Comparison of ENCODE assay signal across 24 mouse cellular contexts in the genomic region with DNA sequence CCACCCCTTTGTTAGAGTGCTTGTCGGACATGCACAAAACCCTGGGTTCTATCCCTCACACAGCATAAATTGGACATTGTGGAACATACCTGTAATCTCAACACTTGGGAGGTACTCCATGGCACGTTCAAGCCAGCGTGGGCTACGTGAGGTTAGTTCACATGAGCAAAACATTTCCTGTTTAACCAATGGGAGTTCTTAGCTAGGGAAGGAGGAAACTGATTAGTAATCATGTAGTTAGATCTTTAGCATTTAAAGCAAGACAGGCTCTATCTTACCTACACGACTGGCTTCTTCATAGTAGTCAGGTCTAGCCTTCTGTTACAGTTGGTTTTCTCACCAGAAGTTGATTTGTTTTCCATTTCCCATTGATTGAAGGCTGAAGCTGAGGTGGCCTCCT. TPM values are rescaled to one million over a fixed set of nuclear protein-coding genes. Genes with fewer than 3 reads are reported as not detected.
DNase-seq lines count a peak whose midpoint lies in the region; ATAC-seq and TF ChIP-seq lines count a peak whose summit lies in the region.
"Had no signal": no experiment of that assay in that cellular context is flagged by ENCODE, and none has a peak within 500 bp of the region (broad histone marks: within the 10 kb centered on the region; RNA-seq: fewer than 3 reads in every experiment).

No protein-coding gene starts in this region.

- no peaks in the 10 kb centered on the region for H3K9me3 ChIP-seq in megakaryocyte, embryonic 14.5 days
- no peaks in the 10 kb centered on the region for H3K9me3 ChIP-seq in midbrain, embryonic 10.5 days (replicated peaks)
- H3K9me3 ChIP-seq in midbrain, embryonic 15.5 days = no peaks in the 10 kb centered on the region
- H3K9me3 ChIP-seq: embryonic facial prominence, embryonic 12.5 days; hindbrain, embryonic 13.5 days; neural tube, embryonic 15.5 days had no signal

- H3K27me3 ChIP-seq in heart, adult 2 months (ENCODE audit: control insufficient read depth, insufficient read depth, low read length) = no peaks in the 10 kb centered on the region
- no peaks in the 10 kb centered on the region for H3K27me3 ChIP-seq in megakaryocyte, embryonic 14.5 days (replicated peaks)
- no peaks in the 10 kb centered on the region for H3K27me3 ChIP-seq in midbrain, embryonic 10.5 days (ENCODE audit: low read depth, poor library complexity, severe bottlenecking)
- H3K27me3 ChIP-seq in midbrain, embryonic 15.5 days (replicated peaks) = no peaks in the 10 kb centered on the region
- H3K27me3 ChIP-seq: CH12.LX; embryonic facial prominence, embryonic 12.5 days; hindbrain, embryonic 13.5 days; neural tube, embryonic 15.5 days had no signal

- H3K4me2 ChIP-seq in midbrain, embryonic 15.5 days = no peak overlapping the region
- H3K4me2 ChIP-seq: embryonic facial prominence, embryonic 12.5 days; hindbrain, embryonic 13.5 days; neural tube, embryonic 15.5 days had no signal

- 41% methylated on average over 5 of the region's 5 CpGs for WGBS in heart, adult 2 months
- 93% methylated on average over 5 of the region's 5 CpGs for WGBS in midbrain, embryonic 10.5 days
- WGBS in midbrain, embryonic 15.5 days = 93% methylated on average over 5 of the region's 5 CpGs

- TF ChIP-seq CTCF in heart, adult 2 months (IDR thresholded peaks at IDR 0.05) = no peak

- TF ChIP-seq POLR2A in heart, adult 2 months (IDR thresholded peaks at IDR 0.05; ENCODE audit: insufficient read depth, low read depth, low read length) = no peak

- no peak overlapping the region for H3K9ac ChIP-seq in heart, adult 2 months (ENCODE audit: low read depth, low read length)
- no peak overlapping the region for H3K9ac ChIP-seq in midbrain, embryonic 15.5 days
- H3K9ac ChIP-seq: embryonic facial prominence, embryonic 12.5 days; forebrain, postnatal 0 days; hindbrain, embryonic 13.5 days; liver, embryonic 14.5 days; neural tube, embryonic 15.5 days had no signal

- peaks cover 9% of the 10 kb centered on the region for H3K79me2 ChIP-seq in heart, adult 2 months (replicated peaks; ENCODE audit: control insufficient read depth, insufficient read depth, low read length)

- ATAC-seq in megakaryocyte, adult 5-6 weeks (ENCODE audit: poor library complexity, severe bottlenecking) = no peak
- ATAC-seq in midbrain, embryonic 15.5 days (replicated peaks) = no peak
- ATAC-seq: forebrain, postnatal 0 days had no signal

- no peak for DNase-seq in heart, adult 2 months
- DNase-seq in heart, postnatal 36 days = no peak
- no peak for DNase-seq in midbrain, embryonic 10.5 days (ENCODE audit: low spot score)
- DNase-seq: adrenal gland, postnatal 25 days; cerebellum, adult 18-20 months; cerebellum, postnatal 14 days; forebrain, postnatal 0 days; gastrocnemius, postnatal 36 days; kidney, adult 8-10 months; kidney, postnatal 14 days; layer of hippocampus, postnatal 36 days; midbrain, embryonic 14.5 days; thymus, adult 2 months; thymus, postnatal 4 days had no signal

- H3K27ac ChIP-seq in heart, adult 2 months = peak overlapping the region; percentile 43
- H3K27ac ChIP-seq in brown adipose tissue, adult 24 weeks (replicated peaks; ENCODE audit: low read depth, low read length) = peak overlapping the region; percentile 28
- no peak overlapping the region for H3K27ac ChIP-seq in midbrain, embryonic 10.5 days (replicated peaks)
- H3K27ac ChIP-seq in midbrain, embryonic 15.5 days = no peak overlapping the region
- H3K27ac ChIP-seq: embryonic facial prominence, embryonic 12.5 days; hindbrain, embryonic 13.5 days; liver, embryonic 14.5 days had no signal

- no peak overlapping the region for H3K4me3 ChIP-seq in heart, adult 2 months
- peak overlapping the region; percentile 87 for H3K4me3 ChIP-seq in megakaryocyte, embryonic 14.5 days (replicated peaks)
- H3K4me3 ChIP-seq in brown adipose tissue, adult 24 weeks (ENCODE audit: insufficient read depth, low read depth, low read length) = no peak overlapping the region
- no peak overlapping the region for H3K4me3 ChIP-seq in midbrain, embryonic 10.5 days
- no peak overlapping the region for H3K4me3 ChIP-seq in midbrain, embryonic 15.5 days
- H3K4me3 ChIP-seq: embryonic facial prominence, embryonic 12.5 days; hindbrain, embryonic 13.5 days; myocyte; neural tube, embryonic 15.5 days had no signal

- TF ChIP-seq EP300 in heart, adult 2 months (IDR thresholded peaks at IDR 0.05; ENCODE audit: insufficient read depth, low read depth, low read length) = no peak

- intact Hi-C loops in heart, adult 2 months (cut with DNase I) = no loop called here
- intact Hi-C loops in heart, postnatal 36 days (cut with DNase I) = no loop called here

- H3K36me3 ChIP-seq in heart, adult 2 months (ENCODE audit: control insufficient read depth, insufficient read depth, low read length) = peaks cover 20% of the 10 kb centered on the region
- H3K36me3 ChIP-seq in megakaryocyte, embryonic 14.5 days (replicated peaks; ENCODE audit: low read length) = peaks cover 79% of the 10 kb centered on the region
- peaks cover 78% of the 10 kb centered on the region for H3K36me3 ChIP-seq in midbrain, embryonic 10.5 days
- peaks cover 35% of the 10 kb centered on the region for H3K36me3 ChIP-seq in midbrain, embryonic 15.5 days (replicated peaks)

- peaks cover 28% of the 10 kb centered on the region for H3K4me1 ChIP-seq in heart, adult 2 months (ENCODE audit: control insufficient read depth, insufficient read depth, low read length)
- H3K4me1 ChIP-seq in megakaryocyte, embryonic 14.5 days = peaks cover 68% of the 10 kb centered on the region
- H3K4me1 ChIP-seq in brown adipose tissue, adult 24 weeks (ENCODE audit: control insufficient read depth, insufficient read depth, insufficient read length, low read length) = peaks cover 24% of the 10 kb centered on the region
- H3K4me1 ChIP-seq in midbrain, embryonic 10.5 days = peaks cover 40% of the 10 kb centered on the region
- peaks cover 40% of the 10 kb centered on the region for H3K4me1 ChIP-seq in midbrain, embryonic 15.5 days

RNA-seq across cellular contexts. Expression of a gene that starts 13.6 kb away (rescaled TPM):
- 10 to 100 TPM; 42.2 to 44.5 TPM for total RNA-seq in heart, adult 2 months (2021)
- polyA plus RNA-seq in heart, adult 2 months (2012; rRNA removed) = 48.9 and 60.5 TPM in 2 replicates
- 10 to 100 TPM; 50.9 to 56.1 TPM for total RNA-seq in heart, postnatal 36 days (2021)
- polyA plus RNA-seq in megakaryocyte, embryonic 14.5 days (2012; ENCODE audit: insufficient read depth, low replicate concordance) = 28.7 and 263 TPM in 2 replicates
- 637 and 647 TPM in 2 replicates for total RNA-seq in megakaryocyte, adult 5-6 weeks (2015)
- 1,137 and 1,174 TPM in 2 replicates for total RNA-seq in megakaryocyte, adult 5-6 weeks (2017)
- polyA plus RNA-seq in brown adipose tissue, adult 24 weeks (2012; ENCODE audit: insufficient read depth, insufficient read length, missing spikeins) = 96.4 and 103 TPM in 2 replicates
- 576 and 578 TPM in 2 replicates for polyA plus RNA-seq in midbrain, embryonic 10.5 days (2016; fragmentation: Nextera tagmentation; extraction: Ambion mirVana)
- 382 TPM in 2 replicates for polyA plus RNA-seq in midbrain, embryonic 15.5 days (2015; fragmentation: Nextera tagmentation; extraction: Ambion mirVana)

RNA-seq across cellular contexts. Expression of a gene that starts 17.9 kb away (rescaled TPM):
- under 1 TPM; 0.11 to 0.13 TPM for total RNA-seq in heart, adult 2 months (2021)
- polyA plus RNA-seq in heart, adult 2 months (2012; rRNA removed) = 0.14 and 0.29 TPM in 2 replicates
- total RNA-seq in heart, postnatal 36 days (2021) = under 1 TPM; 0.11 TPM
- not detected in 2 replicates for polyA plus RNA-seq in megakaryocyte, embryonic 14.5 days (2012; ENCODE audit: insufficient read depth, low replicate concordance)
- total RNA-seq in megakaryocyte, adult 5-6 weeks (2015) = 0.93 and 1.3 TPM in 2 replicates
- total RNA-seq in megakaryocyte, adult 5-6 weeks (2017) = 0.55 and 0.89 TPM in 2 replicates
- 0.20 TPM in 1 of 2 replicates, not detected in the other for polyA plus RNA-seq in brown adipose tissue, adult 24 weeks (2012; ENCODE audit: insufficient read depth, insufficient read length, missing spikeins)
- polyA plus RNA-seq in midbrain, embryonic 10.5 days (2016; fragmentation: Nextera tagmentation; extraction: Ambion mirVana) = 0.43 and 0.62 TPM in 2 replicates
- polyA plus RNA-seq in midbrain, embryonic 15.5 days (2015; fragmentation: Nextera tagmentation; extraction: Ambion mirVana) = 0.26 and 0.43 TPM in 2 replicates

RNA-seq across cellular contexts. Expression of a gene that starts 33.6 kb away (rescaled TPM):
- 100 to 1,000 TPM; 104 to 116 TPM for total RNA-seq in heart, adult 2 months (2021)
- 104 and 137 TPM in 2 replicates for polyA plus RNA-seq in heart, adult 2 months (2012; rRNA removed)
- 100 to 1,000 TPM; 101 to 121 TPM for total RNA-seq in heart, postnatal 36 days (2021)
- 119 and 130 TPM in 2 replicates for polyA plus RNA-seq in megakaryocyte, embryonic 14.5 days (2012; ENCODE audit: insufficient read depth, low replicate concordance)
- 134 and 144 TPM in 2 replicates for total RNA-seq in megakaryocyte, adult 5-6 weeks (2015)
- 99.6 and 101 TPM in 2 replicates for total RNA-seq in megakaryocyte, adult 5-6 weeks (2017)
- polyA plus RNA-seq in brown adipose tissue, adult 24 weeks (2012; ENCODE audit: insufficient read depth, insufficient read length, missing spikeins) = 43.1 and 61.4 TPM in 2 replicates
- polyA plus RNA-seq in midbrain, embryonic 10.5 days (2016; fragmentation: Nextera tagmentation; extraction: Ambion mirVana) = 196 and 204 TPM in 2 replicates
- polyA plus RNA-seq in midbrain, embryonic 15.5 days (2015; fragmentation: Nextera tagmentation; extraction: Ambion mirVana) = 126 and 135 TPM in 2 replicates

RNA-seq across cellular contexts. Expression of a gene that starts 34.6 kb away (rescaled TPM):
- total RNA-seq in heart, adult 2 months (2021) = 10 to 100 TPM; 81.6 to 96.1 TPM
- 52.8 and 85.1 TPM in 2 replicates for polyA plus RNA-seq in heart, adult 2 months (2012; rRNA removed)
- 10 to 100 TPM; 84.0 to 87.6 TPM for total RNA-seq in heart, postnatal 36 days (2021)
- polyA plus RNA-seq in megakaryocyte, embryonic 14.5 days (2012; ENCODE audit: insufficient read depth, low replicate concordance) = 1.2 and 10.8 TPM in 2 replicates
- 46.7 and 50.9 TPM in 2 replicates for total RNA-seq in megakaryocyte, adult 5-6 weeks (2015)
- 39.0 and 55.0 TPM in 2 replicates for total RNA-seq in megakaryocyte, adult 5-6 weeks (2017)
- polyA plus RNA-seq in brown adipose tissue, adult 24 weeks (2012; ENCODE audit: insufficient read depth, insufficient read length, missing spikeins) = 62.5 and 63.0 TPM in 2 replicates
- 235 and 237 TPM in 2 replicates for polyA plus RNA-seq in midbrain, embryonic 10.5 days (2016; fragmentation: Nextera tagmentation; extraction: Ambion mirVana)
- 205 and 210 TPM in 2 replicates for polyA plus RNA-seq in midbrain, embryonic 15.5 days (2015; fragmentation: Nextera tagmentation; extraction: Ambion mirVana)

Comparison
In these comparisons a context has a peak if more than half of its experiments do, and no peak if none do; other contexts are left out.
1. H3K27ac ChIP-seq: peak in heart, adult 2 months (single experiment) and brown adipose tissue, adult 24 weeks (single experiment); none in midbrain, embryonic 10.5 days (single experiment) and midbrain, embryonic 15.5 days (single experiment).